Mouse (Mus musculus) heart, postnatal 0 days (tissue): Measurements from ENCODE around the gene S100a1. TPM values are rescaled to one million over a fixed set of nuclear protein-coding genes. Genes with fewer than 3 reads are reported as not detected.
A peak's percentile ranks its signal among the peaks of the same experiment; 100 is the strongest.

ENCODE experiments used
- ATAC-seq: fragments of 200-750 bp; cut with Nextera tagmentation; 2 replicates; pipeline ENCODE4 v1.8.0; 2017; ENCODE audit warnings: low read depth, moderate number of reproducible peaks, moderate library complexity; ENCODE audit not compliant: insufficient read depth
- DNase-seq: peaks from one replicate; pipeline ENCODE4 v3.0.0-alpha.2; 2016; ENCODE audit warnings: low spot score
- H3K27ac ChIP-seq: fragments of 300-500 bp; sonication (generic); 2 replicates; pipeline ENCODE4 v1.5.1; 2014; ENCODE audit warnings: low read depth, mild to moderate bottlenecking
- H3K27me3 ChIP-seq: fragments of 300-500 bp; sonication (generic); 2 replicates; pipeline ENCODE4 v1.6.1; 2014; ENCODE audit warnings: low read length, mixed read lengths; ENCODE audit not compliant: control insufficient read depth, insufficient read depth
- H3K36me3 ChIP-seq: fragments of 300-500 bp; sonication (generic); replicated peaks from 2 replicates; pipeline ENCODE4 v1.6.1; 2014; ENCODE audit warnings: low read length, mixed read lengths; ENCODE audit not compliant: control insufficient read depth, insufficient read depth
- H3K4me1 ChIP-seq: fragments of 300-500 bp; sonication (generic); 2 replicates; pipeline ENCODE4 v1.6.1; 2014; ENCODE audit warnings: antibody characterized with exemption; ENCODE audit not compliant: control insufficient read depth, insufficient read depth
- H3K4me2 ChIP-seq: fragments of 300-500 bp; sonication (generic); 2 replicates; pipeline ENCODE4 v1.6.1; 2014; ENCODE audit warnings: low read depth, mild to moderate bottlenecking, low read length, moderate library complexity
- H3K4me3 ChIP-seq: fragments of 300-500 bp; sonication (generic); 2 replicates; pipeline ENCODE4 v1.5.1; 2014; ENCODE audit warnings: low read depth, low read length
- H3K9ac ChIP-seq: fragments of 300-500 bp; sonication (generic); replicated peaks from 2 replicates; pipeline ENCODE4 v1.6.1; 2014; ENCODE audit warnings: low read depth, low read length, mixed read lengths
- H3K9me3 ChIP-seq: fragments of 300-500 bp; sonication (generic); replicated peaks from 2 replicates; pipeline ENCODE4 v1.6.1; 2016; ENCODE audit warnings: low read length; ENCODE audit not compliant: control insufficient read depth
- CTCF ChIP-seq: IDR thresholded peaks from 2 replicates; pipeline ENCODE4 v1.5.1; 2016; ENCODE audit warnings: antibody characterized with exemption, control low read depth, low read depth
- EP300 ChIP-seq: IDR thresholded peaks from 2 replicates; pipeline ENCODE4 v1.6.1; 2016; ENCODE audit warnings: antibody characterized with exemption, low read depth
- WGBS: fragments of 180-500 bp; shearing (Covaris S2); extraction: QIAGEN DNeasy Blood & Tissue Kit; methylation state at CpG from one replicate; pipeline ENCODE4 v1.1.7; 2014; 5-methylcytosine and 5-hydroxymethylcytosine counted together
- polyA plus RNA-seq: library from polyadenylated mRNA; unstranded; fragments of >200 nt; fragmentation: Nextera tagmentation; extraction: Ambion mirVana; gene quantifications from 2 replicates; pipeline ENCODE4 v1.2.1, GENCODE M21; 2015
- total RNA-seq: library from RNA; depleted of rRNA; stranded (reverse); fragments of >200 nt; gene quantifications from 2 replicates; pipeline ENCODE4 v1.2.3, GENCODE M21; 2014; ENCODE audit warnings: low replicate concordance; rRNA removed

The S100a1 gene
- total RNA-seq (221 and 462 TPM in 2 replicates), polyA plus RNA-seq (721 and 746 TPM in 2 replicates)

GRCm38 (mm10) chr3:90513796-90514590 is at the start of gene S100a1, which contains the start of gene S100a13:
Gene S100a1 (minus strand): TSS chr3:90514392.
Gene S100a13 (plus strand): TSS chr3:90514435.
- Histone ChIP-seq H3K4me1 (peaks cover 30% of the 10 kb centered on the region), H3K27ac (peak within 1 kb of the TSS; percentile 88), H3K36me3 (0 out of 2 replicates have a peak, but pooled peaks cover 7% of the 10 kb centered on the region), H3K9me3 (no peaks in the 10 kb centered on the region), H3K27me3 (no peaks in the 10 kb centered on the region), H3K4me3 (peak within 1 kb of the TSS; percentile 65), H3K9ac (peak within 1 kb of the TSS; percentile 68), H3K4me2 (peak within 1 kb of the TSS; percentile 82)
- ATAC-seq (peak; percentile 75), DNase-seq (peak; percentile 80)
- 3% methylated on average over 24 of the region's 25 CpGs for WGBS
- TF ChIP-seq CTCF: peak; percentile 53
- no peak for TF ChIP-seq EP300

GRCm38 (mm10) chr3:90560008-90560628 is 45.9 kb upstream of the S100a1 start, which contains the start of gene S100a3:
Gene S100a3 (plus strand): TSS chr3:90560578.
- Histone ChIP-seq H3K9ac (no peak within 1 kb of the TSS), H3K4me3 (no peak within 1 kb of the TSS), H3K27ac (no peak within 1 kb of the TSS), H3K27me3 (no peaks in the 10 kb centered on the region), H3K4me1 (no peaks in the 10 kb centered on the region), H3K36me3 (no peaks in the 10 kb centered on the region), H3K4me2 (no peak within 1 kb of the TSS), H3K9me3 (no peaks in the 10 kb centered on the region)
- ATAC-seq (no peak), DNase-seq (no peak)
- no peak for TF ChIP-seq CTCF
- TF ChIP-seq EP300: no peak
- WGBS: 77% methylated on average over 6 of the region's 6 CpGs

GRCm38 (mm10) chr3:90555954-90556353 is 41.8 kb upstream of the S100a1 start:
- DNase-seq (no peak), ATAC-seq (no peak)
- Histone ChIP-seq H3K27me3 (no peaks in the 10 kb centered on the region), H3K9me3 (no peaks in the 10 kb centered on the region), H3K4me2 (no peak overlapping the region), H3K9ac (no peak overlapping the region), H3K27ac (no peak overlapping the region), H3K4me1 (no peaks in the 10 kb centered on the region), H3K36me3 (no peaks in the 10 kb centered on the region), H3K4me3 (no peak overlapping the region)
- TF ChIP-seq CTCF (no peak), EP300 (no peak)
- WGBS: 70% methylated on average over 5 of the region's 5 CpGs

- no peak for ATAC-seq
- 77% methylated on average over 2 of the region's 2 CpGs for WGBS
- no peak overlapping the region for H3K9ac ChIP-seq
- H3K4me2 ChIP-seq: no peak overlapping the region
- DNase-seq: no peak
- no peaks in the 10 kb centered on the region; the same call in 1 of the 2 replicates for H3K4me1 ChIP-seq
- no peak overlapping the region for H3K4me3 ChIP-seq
- H3K9me3 ChIP-seq: no peaks in the 10 kb centered on the region
- no peaks in the 10 kb centered on the region for H3K27me3 ChIP-seq
- H3K27ac ChIP-seq: no peak overlapping the region
- TF ChIP-seq EP300 (no peak), CTCF (no peak)
- H3K36me3 ChIP-seq: no peaks in the 10 kb centered on the region
Observed at GRCm38 (mm10) chr3:90552231-90552630, 38.0 kb upstream of the S100a1 start.

- Histone ChIP-seq H3K27me3 (no peaks in the 10 kb centered on the region), H3K9me3 (no peaks in the 10 kb centered on the region), H3K4me3 (no peak overlapping the region), H3K36me3 (no peaks in the 10 kb centered on the region), H3K9ac (no peak overlapping the region), H3K4me1 (no peaks in the 10 kb centered on the region; the same call in 1 of the 2 replicates), H3K27ac (no peak overlapping the region), H3K4me2 (no peak overlapping the region)
- WGBS: 68% methylated on average over 2 of the region's 2 CpGs
- DNase-seq: no peak
- no peak for TF ChIP-seq EP300
- no peak for TF ChIP-seq CTCF
- ATAC-seq: no peak
Observed at GRCm38 (mm10) chr3:90550421-90550790, 36.2 kb upstream of the S100a1 start.
